Mouse (Mus musculus): ENCODE data around the gene Gcnt4. TPM values are rescaled to one million over a fixed set of nuclear protein-coding genes. Genes with fewer than 3 reads are reported as not detected.

Gene Gcnt4
- polyA plus RNA-seq, 1 experiment from 2014 or later, result 0.46 TPM

DNA sequence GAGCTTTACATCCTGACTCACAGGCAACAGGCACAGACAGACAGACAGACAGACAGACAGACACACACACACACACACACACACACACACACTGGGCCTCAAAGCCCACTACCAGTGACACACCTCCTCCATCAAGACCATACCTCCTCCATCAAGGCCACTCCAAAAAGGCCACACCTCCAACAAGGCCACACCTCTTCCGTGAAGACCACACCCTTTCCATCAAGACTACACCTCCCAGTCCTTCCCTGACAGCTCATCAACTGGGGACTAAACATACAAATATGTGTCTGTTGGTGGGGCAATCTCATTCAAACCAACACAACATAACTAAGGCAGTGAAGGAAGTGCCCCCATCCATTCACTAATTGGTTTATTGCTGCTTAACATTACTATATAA, 72.6 kb downstream of the Gcnt4 start:
- no peak for ATAC-seq (ENCODE audit: insufficient number of reproducible peaks, insufficient read depth, low FRiP score, low read depth)
- H3K4me3 ChIP-seq (ENCODE audit: control insufficient read depth in 1 of 2, insufficient read depth in 1 of 2, low read depth in 1 of 2, low read length in 2 of 2), result no peak overlapping the region
- no peak overlapping the region for H3K27ac ChIP-seq (replicated peaks in 1 of 2; ENCODE audit: control insufficient read depth in 1 of 2, insufficient read depth in 1 of 2, low read depth in 2 of 2, low read length in 2 of 2)
- WGBS, result 75% methylated on average over 1 of the region's 1 CpGs
- no peaks in the 10 kb centered on the region for H3K9me3 ChIP-seq (ENCODE audit: control insufficient read depth, low read length)
- H3K9ac ChIP-seq (ENCODE audit: low read length), result no peak overlapping the region
- no peaks in the 10 kb centered on the region for H3K27me3 ChIP-seq (ENCODE audit: control insufficient read depth, insufficient read depth, low read length)
- no peak overlapping the region for H3K4me2 ChIP-seq (ENCODE audit: low read length)
- no peaks in the 10 kb centered on the region for H3K36me3 ChIP-seq (ENCODE audit: control insufficient read depth, insufficient read depth, low read length)
- H3K4me1 ChIP-seq (ENCODE audit: control insufficient read depth in 2 of 2, insufficient read depth in 2 of 2, low read length in 2 of 2), result no peaks in the 10 kb centered on the region

Other genes starting within 250 kb of the Gcnt4 start
- not detected in 2 replicates for gene Ankrd31, start 176.4 kb upstream of the Gcnt4 start, polyA plus RNA-seq (2014; fragmentation: Nextera tagmentation; extraction: Ambion mirVana)
- gene 1700029F12Rik, start 109.7 kb downstream of the Gcnt4 start, polyA plus RNA-seq (2014; fragmentation: Nextera tagmentation; extraction: Ambion mirVana), result not detected in 2 replicates
- 6.8 and 7.1 TPM in 2 replicates for gene Fam169a, start 142.6 kb downstream of the Gcnt4 start, polyA plus RNA-seq (2014; fragmentation: Nextera tagmentation; extraction: Ambion mirVana)
- gene Gm6169, start 174.5 kb downstream of the Gcnt4 start, polyA plus RNA-seq (2014; fragmentation: Nextera tagmentation; extraction: Ambion mirVana), result 3.6 and 4.2 TPM in 2 replicates
- 27.9 and 29.5 TPM in 2 replicates for gene Gfm2, start 213.2 kb downstream of the Gcnt4 start, polyA plus RNA-seq (2014; fragmentation: Nextera tagmentation; extraction: Ambion mirVana)
- 58.3 and 62.3 TPM in 2 replicates for gene Nsa2, start 213.2 kb downstream of the Gcnt4 start, polyA plus RNA-seq (2014; fragmentation: Nextera tagmentation; extraction: Ambion mirVana)

Data from heart, embryonic 14.5 days (tissue).